Mouse (Mus musculus) neutrophil, adult 59 days (primary cell): ENCODE data around the gene Olfr1325. TPM values are rescaled to one million over a fixed set of nuclear protein-coding genes. Genes with fewer than 3 reads are reported as not detected.

ENCODE experiments used
- total RNA-seq, 2 experiments: library from RNA; stranded (reverse); gene quantifications; 1 replicate in 1 of 2; 2 replicates in 1 of 2; pipeline ENCODE4 v1.2.4; 2023

The Olfr1325 gene
- total RNA-seq = not detected

DNA sequence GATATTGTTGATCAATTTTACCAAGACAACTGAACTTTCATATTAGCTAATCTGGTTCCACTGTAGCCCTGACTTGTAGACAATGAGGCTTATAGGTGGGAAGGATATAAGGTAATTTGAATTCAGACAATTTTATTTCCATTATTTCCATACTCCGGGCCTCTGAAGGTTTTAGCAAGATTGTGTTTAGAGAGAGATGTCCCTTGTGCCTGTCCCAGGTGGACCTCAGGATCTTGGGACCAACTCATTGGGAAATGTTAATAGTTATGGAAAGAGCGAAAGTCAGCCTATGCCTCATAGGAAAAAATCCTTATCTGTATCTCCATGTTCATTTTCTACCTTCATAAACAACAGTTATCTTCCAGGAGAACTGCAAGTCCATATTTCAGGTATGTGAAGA lies at the start of gene Olfr1325:
Gene Olfr1325, plus strand, starts transcription at position 301 of the 400 bp plus-strand sequence.

DNA sequence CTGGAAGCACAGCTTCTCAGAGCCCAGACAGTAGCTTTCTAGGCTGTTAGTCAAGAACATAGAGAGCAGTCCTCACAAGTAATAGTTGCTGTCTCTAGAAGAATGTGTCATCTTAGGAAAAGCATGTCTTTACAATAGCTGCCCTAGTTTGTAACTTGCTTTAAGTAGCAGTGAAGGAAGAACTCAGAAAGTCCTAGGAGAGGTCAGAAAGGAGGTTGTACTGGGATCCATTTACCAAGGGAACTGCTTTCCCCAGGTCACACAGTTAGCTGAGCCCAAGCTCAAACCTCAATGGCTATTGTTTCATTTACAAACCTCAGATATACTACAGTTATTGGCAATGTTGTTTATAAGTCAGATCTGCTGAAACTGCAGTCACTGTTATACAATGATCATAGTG lies 17.7 kb upstream of the Olfr1325 start, which contains the start of gene Olfr1326-ps1:
Gene Olfr1326-ps1, minus strand, starts transcription at position 101 of the 400 bp plus-strand sequence.

GRCm38 (mm10) chrX:74645466-74646323 lies 53.2 kb downstream of the Olfr1325 start, which contains the start of gene Gm5640:
Gene Gm5640, minus strand, starts transcription at chrX:74645635.

Other genes with a start within 250 kb of the Olfr1325 start
- gene Lage3, start 239.1 kb upstream of the Olfr1325 start, total RNA-seq = 10 to 100 TPM; 20.4 to 28.5 TPM
- gene Ubl4a, start 219.5 kb upstream of the Olfr1325 start, total RNA-seq = 10 to 100 TPM; 20.0 to 27.4 TPM
- 10 to 100 TPM; 17.6 to 19.3 TPM for gene Slc10a3, start 219.3 kb upstream of the Olfr1325 start, total RNA-seq
- gene Fam3a, start 199.4 kb upstream of the Olfr1325 start, total RNA-seq = 10 to 100 TPM; 10.4 to 12.5 TPM
- 10 to 100 TPM; 27.9 to 32.9 TPM for gene Ikbkg, start 199.4 kb upstream of the Olfr1325 start, total RNA-seq
- 100 to 1,000 TPM; 396 to 418 TPM for gene G6pdx, start 163.5 kb upstream of the Olfr1325 start, total RNA-seq
- gene Gm6880, start 111.3 kb upstream of the Olfr1325 start, total RNA-seq = not detected
- gene Olfr1326-ps1, start 17.8 kb upstream of the Olfr1325 start, total RNA-seq = not detected
- not detected for gene Gm5640, start 53.0 kb downstream of the Olfr1325 start, total RNA-seq
- not detected for gene Gm6890, start 148.2 kb downstream of the Olfr1325 start, total RNA-seq
- not detected for gene Gm5936, start 244.5 kb downstream of the Olfr1325 start, total RNA-seq